Mouse (Mus musculus): ENCODE data around the gene C530025M09Rik. TPM values are rescaled to one million over a fixed set of nuclear protein-coding genes. Genes with fewer than 3 reads are reported as not detected.
A peak's percentile ranks its signal among the peaks of the same experiment; 100 is the strongest.

The C530025M09Rik gene
- polyA plus RNA-seq (2012; rRNA removed), result not detected in 2 replicates

GRCm38 (mm10) chr2:149830536-149831458 is at the start of gene C530025M09Rik:
Gene C530025M09Rik (minus strand): TSS chr2:149831213.
- Histone ChIP-seq H3K27ac (ENCODE audit: insufficient read depth, low read depth, low read length) (no peak within 1 kb of the TSS), H3K4me3 (ENCODE audit: low read depth, low read length) (peak within 1 kb of the TSS; percentile 30), H3K27me3 (ENCODE audit: control insufficient read depth, insufficient read depth, low read length) (peaks cover 5% of the 10 kb centered on the region; the same call in 1 of the 2 replicates), H3K4me1 (ENCODE audit: control insufficient read depth, insufficient read depth, insufficient read length, low read length) (no peaks in the 10 kb centered on the region), H3K36me3 (ENCODE audit: control insufficient read depth, insufficient read depth, low read length) (no peaks in the 10 kb centered on the region)
- TF ChIP-seq POLR2A (IDR thresholded peaks at IDR 0.05; ENCODE audit: low read depth, low read length), result no peak
- no peak for TF ChIP-seq CTCF (IDR thresholded peaks at IDR 0.05; ENCODE audit: extremely low read depth, insufficient read length, insufficient replicate concordance, low read depth, low read length)
- WGBS, result 2% methylated on average over 79 of the region's 82 CpGs

DNA sequence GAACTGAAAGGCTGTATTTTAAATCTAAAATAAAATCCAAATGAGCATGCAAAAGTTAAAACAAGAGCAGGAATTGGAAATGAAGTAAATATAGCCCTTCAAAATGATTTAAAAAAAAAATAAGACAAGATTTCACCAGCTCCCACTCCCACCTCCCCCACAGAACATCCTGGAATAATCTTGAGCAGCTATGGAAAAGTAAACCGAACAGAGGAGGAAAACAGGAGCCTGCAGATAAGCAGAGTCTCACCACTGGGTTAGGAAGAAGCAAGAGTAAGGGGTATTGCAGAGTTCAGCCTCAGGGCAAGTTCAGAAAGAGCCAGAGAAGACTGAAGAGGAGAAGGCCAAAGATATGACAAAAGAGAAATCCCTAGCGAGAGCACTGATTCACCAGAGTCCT is 46.9 kb upstream of the C530025M09Rik start:
- no peaks in the 10 kb centered on the region for H3K36me3 ChIP-seq (ENCODE audit: control insufficient read depth, insufficient read depth, low read length)
- H3K27ac ChIP-seq (ENCODE audit: insufficient read depth, low read depth, low read length), result no peak overlapping the region
- 50% methylated on average over 2 of the region's 2 CpGs for WGBS
- H3K27me3 ChIP-seq (ENCODE audit: control insufficient read depth, insufficient read depth, low read length), result no peaks in the 10 kb centered on the region
- no peak overlapping the region for H3K4me3 ChIP-seq (ENCODE audit: low read depth, low read length)
- TF ChIP-seq CTCF (IDR thresholded peaks at IDR 0.05; ENCODE audit: extremely low read depth, insufficient read length, insufficient replicate concordance, low read depth, low read length) (no peak), POLR2A (IDR thresholded peaks at IDR 0.05; ENCODE audit: low read depth, low read length) (no peak)
- H3K4me1 ChIP-seq (ENCODE audit: control insufficient read depth, insufficient read depth, insufficient read length, low read length), result no peaks in the 10 kb centered on the region

- no peak overlapping the region for H3K4me3 ChIP-seq (ENCODE audit: low read depth, low read length)
- H3K27ac ChIP-seq (ENCODE audit: insufficient read depth, low read depth, low read length), result no peak overlapping the region
Observed at GRCm38 (mm10) chr2:149873346-149873745, 42.3 kb upstream of the C530025M09Rik start.

DNA sequence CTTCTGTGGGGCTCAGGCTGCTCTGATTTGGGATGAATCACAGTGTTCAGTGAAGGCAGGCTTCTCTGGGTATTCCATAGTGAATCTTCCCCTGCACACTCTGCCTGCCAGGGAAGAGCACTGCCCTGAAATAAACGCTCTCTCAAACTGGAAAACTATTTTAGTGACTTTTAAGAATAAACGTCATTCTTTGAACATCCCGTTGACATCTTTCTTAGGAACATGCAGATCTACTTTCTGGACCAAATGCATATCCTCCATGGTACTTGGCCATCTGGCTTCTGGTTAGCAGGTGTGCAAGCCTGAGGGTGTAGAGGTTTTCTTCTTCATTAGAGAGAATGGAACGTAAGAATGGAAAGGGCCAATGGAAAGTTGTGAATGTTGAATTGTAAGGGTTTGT is 41.5 kb upstream of the C530025M09Rik start:
- no peak for TF ChIP-seq CTCF (IDR thresholded peaks at IDR 0.05; ENCODE audit: extremely low read depth, insufficient read length, insufficient replicate concordance, low read depth, low read length)
- TF ChIP-seq POLR2A (IDR thresholded peaks at IDR 0.05; ENCODE audit: low read depth, low read length), result no peak
- H3K4me1 ChIP-seq (ENCODE audit: control insufficient read depth, insufficient read depth, insufficient read length, low read length), result no peaks in the 10 kb centered on the region
- no peaks in the 10 kb centered on the region for H3K27me3 ChIP-seq (ENCODE audit: control insufficient read depth, insufficient read depth, low read length)
- 78% methylated on average over 4 of the region's 4 CpGs for WGBS
- no peak overlapping the region for H3K4me3 ChIP-seq (ENCODE audit: low read depth, low read length)
- H3K36me3 ChIP-seq (ENCODE audit: control insufficient read depth, insufficient read depth, low read length), result no peaks in the 10 kb centered on the region
- H3K27ac ChIP-seq (ENCODE audit: insufficient read depth, low read depth, low read length), result no peak overlapping the region

More at GRCm38 (mm10) chr2:149873346-149873745, 42.3 kb upstream of the C530025M09Rik start:
- Histone ChIP-seq H3K27me3 (ENCODE audit: control insufficient read depth, insufficient read depth, low read length) (no peaks in the 10 kb centered on the region), H3K36me3 (ENCODE audit: control insufficient read depth, insufficient read depth, low read length) (no peaks in the 10 kb centered on the region), H3K4me1 (ENCODE audit: control insufficient read depth, insufficient read depth, insufficient read length, low read length) (no peaks in the 10 kb centered on the region)
- no peak for TF ChIP-seq CTCF (IDR thresholded peaks at IDR 0.05; ENCODE audit: extremely low read depth, insufficient read length, insufficient replicate concordance, low read depth, low read length)
- TF ChIP-seq POLR2A (IDR thresholded peaks at IDR 0.05; ENCODE audit: low read depth, low read length), result no peak
- 86% methylated on average over 3 of the region's 3 CpGs for WGBS

- TF ChIP-seq CTCF (IDR thresholded peaks at IDR 0.05; ENCODE audit: extremely low read depth, insufficient read length, insufficient replicate concordance, low read depth, low read length) (no peak), POLR2A (IDR thresholded peaks at IDR 0.05; ENCODE audit: low read depth, low read length) (no peak)
- H3K4me1 ChIP-seq (ENCODE audit: control insufficient read depth, insufficient read depth, insufficient read length, low read length), result no peaks in the 10 kb centered on the region
- H3K4me3 ChIP-seq (ENCODE audit: low read depth, low read length), result no peak overlapping the region
- 65% methylated on average over 2 of the region's 2 CpGs for WGBS
- no peak overlapping the region for H3K27ac ChIP-seq (ENCODE audit: insufficient read depth, low read depth, low read length)
- H3K27me3 ChIP-seq (ENCODE audit: control insufficient read depth, insufficient read depth, low read length), result no peaks in the 10 kb centered on the region
- no peaks in the 10 kb centered on the region for H3K36me3 ChIP-seq (ENCODE audit: control insufficient read depth, insufficient read depth, low read length)
Observed at GRCm38 (mm10) chr2:149870496-149870895, 39.5 kb upstream of the C530025M09Rik start.

GRCm38 (mm10) chr2:149865914-149866435 is 35.0 kb upstream of the C530025M09Rik start:
- Histone ChIP-seq H3K36me3 (ENCODE audit: control insufficient read depth, insufficient read depth, low read length) (no peaks in the 10 kb centered on the region), H3K4me3 (ENCODE audit: low read depth, low read length) (no peak overlapping the region), H3K27me3 (ENCODE audit: control insufficient read depth, insufficient read depth, low read length) (no peaks in the 10 kb centered on the region), H3K4me1 (ENCODE audit: control insufficient read depth, insufficient read depth, insufficient read length, low read length) (no peaks in the 10 kb centered on the region), H3K27ac (ENCODE audit: insufficient read depth, low read depth, low read length) (no peak overlapping the region)
- no peak for TF ChIP-seq CTCF (IDR thresholded peaks at IDR 0.05; ENCODE audit: extremely low read depth, insufficient read length, insufficient replicate concordance, low read depth, low read length)
- no peak for TF ChIP-seq POLR2A (IDR thresholded peaks at IDR 0.05; ENCODE audit: low read depth, low read length)
- WGBS, result 75% methylated on average over 5 of the region's 5 CpGs

DNA sequence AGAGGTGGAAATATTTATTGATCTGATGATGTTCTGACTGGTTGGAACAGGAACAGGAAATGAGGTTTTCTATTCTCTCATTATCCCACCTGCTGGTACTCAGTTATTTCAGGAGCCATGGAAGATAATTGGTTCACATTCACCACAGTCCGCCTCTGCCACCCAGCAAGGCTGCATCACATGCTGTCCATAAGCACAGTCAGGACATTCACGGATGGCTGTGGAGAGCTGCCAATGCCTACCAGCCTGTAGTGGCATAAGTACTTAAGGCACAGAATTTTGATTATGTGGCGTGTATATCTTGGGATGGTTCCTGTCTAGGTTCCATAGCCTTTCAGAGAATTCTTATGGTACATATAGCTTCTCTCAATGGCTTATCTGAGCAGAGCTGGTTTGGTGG is 30.0 kb upstream of the C530025M09Rik start:
- WGBS, result 89% methylated on average over 3 of the region's 3 CpGs
- H3K4me3 ChIP-seq (ENCODE audit: low read depth, low read length), result no peak overlapping the region

More for the DNA sequence above, 30.0 kb upstream of the C530025M09Rik start:
- Histone ChIP-seq H3K27me3 (ENCODE audit: control insufficient read depth, insufficient read depth, low read length) (no peaks in the 10 kb centered on the region), H3K4me1 (ENCODE audit: control insufficient read depth, insufficient read depth, insufficient read length, low read length) (no peaks in the 10 kb centered on the region), H3K36me3 (ENCODE audit: control insufficient read depth, insufficient read depth, low read length) (no peaks in the 10 kb centered on the region), H3K27ac (ENCODE audit: insufficient read depth, low read depth, low read length) (no peak overlapping the region)
- no peak for TF ChIP-seq POLR2A (IDR thresholded peaks at IDR 0.05; ENCODE audit: low read depth, low read length)
- no peak for TF ChIP-seq CTCF (IDR thresholded peaks at IDR 0.05; ENCODE audit: extremely low read depth, insufficient read length, insufficient replicate concordance, low read depth, low read length)
